Mouse (Mus musculus): ENCODE measurements around the gene Zbp1. TPM values are rescaled to one million over a fixed set of nuclear protein-coding genes. Genes with fewer than 3 reads are reported as not detected.

Zbp1 gene
- polyA plus RNA-seq, 1 experiment from 2014 or later: not detected

DNA sequence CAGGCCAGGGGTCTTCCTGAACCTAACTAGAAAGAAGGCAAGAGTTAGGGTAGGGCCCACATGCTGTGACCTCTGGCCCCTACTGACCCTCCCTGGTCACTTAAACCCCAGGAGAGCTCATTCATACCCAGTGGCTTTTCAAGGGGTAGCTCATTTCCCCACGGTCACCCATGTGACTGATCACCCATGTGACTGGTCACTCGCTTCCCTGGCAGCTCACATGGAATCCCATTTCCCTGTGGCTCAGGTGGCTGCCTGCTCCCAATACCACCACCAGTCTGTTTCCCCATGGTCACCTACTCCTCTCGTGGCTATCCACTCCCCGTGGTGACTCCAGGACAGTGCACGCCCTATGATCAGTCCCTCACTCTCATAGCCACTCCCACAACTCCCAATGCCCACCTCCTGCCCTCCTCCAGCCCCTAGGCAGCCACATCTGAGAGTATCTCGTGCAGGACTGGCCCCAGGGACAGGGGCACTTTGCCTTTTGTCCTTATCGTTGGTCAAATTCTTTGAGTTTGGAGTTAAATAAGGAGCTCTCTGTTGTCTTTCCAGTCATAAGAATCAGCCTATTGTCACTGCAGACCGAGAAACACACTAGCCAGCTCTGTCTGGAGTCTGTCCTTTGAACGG lies 39.9 kb upstream of the Zbp1 start:
- WGBS: 25% methylated on average over 9 of the region's 9 CpGs

DNA sequence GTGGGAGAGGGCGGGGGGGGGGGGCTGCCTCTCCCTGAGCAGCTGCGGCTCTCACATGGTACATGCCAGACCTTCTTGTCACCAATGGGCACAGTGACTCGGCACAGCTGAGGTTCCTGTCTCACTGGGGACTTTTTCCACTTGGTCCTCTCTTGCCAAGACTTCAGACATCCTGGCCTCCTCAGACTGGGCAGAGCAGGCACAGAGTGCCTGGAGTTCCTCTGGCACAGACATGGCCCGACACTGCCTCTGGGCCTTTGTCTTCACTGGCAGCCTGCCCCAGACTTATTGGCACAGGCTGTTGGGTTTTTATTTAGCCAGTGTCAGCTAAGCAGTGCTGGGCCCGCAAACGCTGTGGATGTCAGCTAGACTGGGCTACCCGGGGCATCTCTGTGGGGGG lies 38.9 kb upstream of the Zbp1 start:
- ATAC-seq (ENCODE audit: low FRiP score) (no peak), DNase-seq (ENCODE audit: low spot score) (no peak)
- Histone ChIP-seq H3K27ac (ENCODE audit: low read depth, low read length) (no peak overlapping the region), H3K9me3 (ENCODE audit: control insufficient read depth, low read length) (no peaks in the 10 kb centered on the region), H3K27me3 (ENCODE audit: control insufficient read depth, insufficient read depth, low read length) (no peaks in the 10 kb centered on the region), H3K9ac (ENCODE audit: low read depth, low read length) (no peak overlapping the region), H3K4me2 (replicated peaks; ENCODE audit: low read depth, low read length) (no peak overlapping the region), H3K4me3 (ENCODE audit: low read depth, low read length) (no peak overlapping the region), H3K36me3 (ENCODE audit: control insufficient read depth, insufficient read depth, low read length) (no peaks in the 10 kb centered on the region), H3K4me1 (replicated peaks; ENCODE audit: control insufficient read depth, insufficient read depth, low read length) (peaks cover 53% of the 10 kb centered on the region)
- WGBS: 49% methylated on average over 6 of the region's 7 CpGs

More for the DNA sequence above, 39.9 kb upstream of the Zbp1 start:
- Histone ChIP-seq H3K4me3 (ENCODE audit: low read depth, low read length) (no peak overlapping the region), H3K36me3 (ENCODE audit: control insufficient read depth, insufficient read depth, low read length) (no peaks in the 10 kb centered on the region), H3K9me3 (ENCODE audit: control insufficient read depth, low read length) (no peaks in the 10 kb centered on the region), H3K4me1 (replicated peaks; ENCODE audit: control insufficient read depth, insufficient read depth, low read length) (peaks cover 45% of the 10 kb centered on the region), H3K27ac (ENCODE audit: low read depth, low read length) (0 out of 2 replicates have a peak overlapping the region, but pooled peaks have one; percentile 10), H3K27me3 (ENCODE audit: control insufficient read depth, insufficient read depth, low read length) (no peaks in the 10 kb centered on the region), H3K4me2 (replicated peaks; ENCODE audit: low read depth, low read length) (no peak overlapping the region), H3K9ac (ENCODE audit: low read depth, low read length) (no peak overlapping the region)
- no peak for ATAC-seq (ENCODE audit: low FRiP score)
- DNase-seq (ENCODE audit: low spot score): no peak

DNA sequence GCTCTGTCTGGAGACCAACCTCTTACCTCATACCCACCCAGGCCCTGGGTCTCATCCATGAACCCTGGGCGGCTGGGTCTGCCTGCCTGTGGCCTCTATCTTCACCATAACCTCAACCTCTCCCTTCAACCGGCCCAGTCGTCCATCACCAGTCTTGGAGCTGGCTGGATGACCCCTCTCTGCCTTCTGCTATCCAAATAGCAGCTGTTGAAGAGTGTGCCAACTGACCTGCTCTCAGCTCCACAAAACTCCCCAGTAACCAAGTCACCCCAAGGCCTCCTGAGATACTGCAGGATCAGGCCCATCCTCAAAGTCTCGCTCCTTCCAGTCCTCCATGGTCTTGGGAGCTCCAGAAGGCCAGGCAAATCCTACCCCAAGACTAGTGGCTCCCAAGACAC lies 37.8 kb upstream of the Zbp1 start:
- ATAC-seq (ENCODE audit: low FRiP score) (no peak), DNase-seq (ENCODE audit: low spot score) (no peak)
- Histone ChIP-seq H3K36me3 (ENCODE audit: control insufficient read depth, insufficient read depth, low read length) (no peaks in the 10 kb centered on the region), H3K4me3 (ENCODE audit: low read depth, low read length) (no peak overlapping the region), H3K27me3 (ENCODE audit: control insufficient read depth, insufficient read depth, low read length) (no peaks in the 10 kb centered on the region), H3K4me1 (replicated peaks; ENCODE audit: control insufficient read depth, insufficient read depth, low read length) (peaks cover 55% of the 10 kb centered on the region), H3K4me2 (replicated peaks; ENCODE audit: low read depth, low read length) (no peak overlapping the region), H3K9me3 (ENCODE audit: control insufficient read depth, low read length) (no peaks in the 10 kb centered on the region), H3K27ac (ENCODE audit: low read depth, low read length) (no peak overlapping the region), H3K9ac (ENCODE audit: low read depth, low read length) (no peak overlapping the region)
- 74% methylated on average over 4 of the region's 4 CpGs for WGBS

DNA sequence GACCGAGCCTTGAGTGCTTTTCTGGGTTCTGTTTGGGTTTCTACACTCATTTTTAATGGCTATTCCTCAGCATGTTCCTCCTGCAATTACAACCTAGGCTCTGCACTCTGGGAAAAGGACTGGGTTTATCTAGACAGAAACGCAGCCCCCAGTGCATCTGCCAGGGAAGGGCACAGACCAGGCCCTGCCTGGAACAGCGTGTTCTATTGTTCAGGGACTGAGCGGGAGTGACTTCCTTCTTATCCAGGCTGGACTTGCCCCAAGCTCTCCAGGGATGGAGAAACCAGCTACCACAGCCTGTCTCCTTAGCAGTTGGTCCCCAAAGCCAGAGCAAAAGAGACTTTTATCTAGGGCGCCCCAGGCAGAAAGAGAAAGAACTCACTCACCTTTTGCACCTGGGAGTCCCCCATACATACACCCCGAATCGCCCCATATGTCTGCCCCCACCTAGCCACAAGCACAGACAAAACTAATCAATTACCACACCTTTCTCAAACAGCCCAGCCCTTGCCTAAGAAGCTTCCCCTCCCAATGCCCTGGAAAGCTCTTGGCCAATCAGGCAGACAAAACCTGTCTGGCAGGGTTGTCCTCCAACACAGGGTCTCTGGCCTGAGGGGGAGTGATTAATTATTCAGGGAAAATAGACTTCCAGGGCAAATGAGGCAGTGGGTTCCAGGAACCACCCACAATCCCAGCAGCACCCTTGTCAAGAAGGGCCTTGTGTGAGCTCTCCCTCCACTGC lies 37.3 kb upstream of the Zbp1 start:
- no peaks in the 10 kb centered on the region for H3K36me3 ChIP-seq (ENCODE audit: control insufficient read depth, insufficient read depth, low read length)
- DNase-seq (ENCODE audit: low spot score): no peak
- no peak overlapping the region for H3K4me3 ChIP-seq (ENCODE audit: low read depth, low read length)
- 0 out of 2 replicates have a peak overlapping the region, but pooled peaks have one; percentile 1 for H3K27ac ChIP-seq (ENCODE audit: low read depth, low read length)
- no peak overlapping the region for H3K4me2 ChIP-seq (replicated peaks; ENCODE audit: low read depth, low read length)
- peaks cover 55% of the 10 kb centered on the region for H3K4me1 ChIP-seq (replicated peaks; ENCODE audit: control insufficient read depth, insufficient read depth, low read length)
- 75% methylated on average over 7 of the region's 7 CpGs for WGBS
- ATAC-seq (ENCODE audit: low FRiP score): no peak
- H3K27me3 ChIP-seq (ENCODE audit: control insufficient read depth, insufficient read depth, low read length): no peaks in the 10 kb centered on the region
- no peaks in the 10 kb centered on the region for H3K9me3 ChIP-seq (ENCODE audit: control insufficient read depth, low read length)
- H3K9ac ChIP-seq (ENCODE audit: low read depth, low read length): no peak overlapping the region

DNA sequence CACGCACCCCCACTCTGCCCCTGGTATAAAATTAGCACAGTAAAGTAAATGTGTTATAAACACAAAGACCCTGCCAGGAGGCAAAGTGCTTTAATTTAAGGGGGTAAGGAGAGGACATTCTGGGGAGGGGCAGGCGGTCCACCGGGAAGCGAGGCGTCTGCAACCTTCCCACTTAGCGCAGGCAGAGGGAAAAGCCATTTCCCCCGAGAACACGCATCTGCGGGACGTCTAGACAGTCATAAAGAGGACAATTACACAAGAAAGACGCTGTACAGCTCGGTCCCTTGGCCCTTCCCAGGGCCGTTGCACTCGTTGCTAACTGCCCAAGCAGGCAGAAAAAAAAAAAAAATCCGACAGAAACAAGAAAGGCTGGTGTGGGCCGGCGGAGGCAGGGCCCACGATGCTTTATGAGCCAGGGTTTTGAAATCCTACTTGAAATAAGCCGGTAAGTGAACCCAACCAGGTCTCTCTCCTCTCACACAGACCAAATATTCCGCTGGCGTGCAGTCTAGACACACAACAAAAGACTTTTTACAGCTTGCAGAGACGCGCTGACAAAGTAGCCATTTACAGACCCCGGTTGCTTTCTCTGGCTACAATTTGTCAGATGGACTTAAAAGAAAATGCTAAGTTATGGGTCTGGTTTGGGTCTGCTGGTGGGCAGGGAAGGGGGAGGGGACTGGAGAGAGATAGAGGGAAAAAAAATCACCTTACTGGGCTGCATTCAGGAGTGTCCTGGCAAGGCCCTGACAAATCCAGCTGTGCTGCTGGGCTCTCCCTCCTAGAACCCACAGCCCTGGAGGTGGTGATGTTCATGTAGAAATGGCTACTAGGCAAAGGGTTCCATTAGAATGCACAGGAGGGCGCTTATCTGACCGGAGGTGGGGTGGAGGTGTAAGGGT lies 35.3 kb upstream of the Zbp1 start:
- WGBS: 19% methylated on average over 26 of the region's 26 CpGs
- Histone ChIP-seq H3K4me1 (replicated peaks; ENCODE audit: control insufficient read depth, insufficient read depth, low read length) (peaks cover 53% of the 10 kb centered on the region), H3K36me3 (ENCODE audit: control insufficient read depth, insufficient read depth, low read length) (no peaks in the 10 kb centered on the region), H3K27me3 (ENCODE audit: control insufficient read depth, insufficient read depth, low read length) (no peaks in the 10 kb centered on the region), H3K4me2 (replicated peaks; ENCODE audit: low read depth, low read length) (peak overlapping the region; percentile 23), H3K9me3 (ENCODE audit: control insufficient read depth, low read length) (no peaks in the 10 kb centered on the region), H3K27ac (ENCODE audit: low read depth, low read length) (peak overlapping the region; percentile 85), H3K9ac (ENCODE audit: low read depth, low read length) (peak overlapping the region; percentile 19), H3K4me3 (ENCODE audit: low read depth, low read length) (no peak overlapping the region)
- ATAC-seq (ENCODE audit: low FRiP score): peak; percentile 63
- peak; percentile 75 for DNase-seq (ENCODE audit: low spot score)

DNA sequence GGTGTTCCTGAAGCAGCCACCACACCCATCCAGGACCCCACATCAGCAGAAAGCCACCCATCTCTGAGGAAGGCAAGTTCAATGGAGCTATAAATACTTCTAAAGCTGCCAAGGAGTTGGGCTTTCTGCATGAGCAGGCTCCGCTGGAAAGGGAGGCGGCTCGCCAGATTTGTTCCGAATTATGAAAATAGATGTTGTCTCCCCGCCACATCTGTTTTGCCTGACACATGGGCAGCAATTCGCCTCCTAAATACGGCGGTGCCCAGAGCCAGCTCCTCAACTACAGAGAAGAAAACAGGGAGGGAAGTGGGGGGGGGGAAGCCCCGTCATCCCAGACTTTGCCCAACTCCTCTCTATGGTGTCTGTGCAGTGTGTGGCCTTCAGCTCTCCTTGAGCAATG lies 33.0 kb upstream of the Zbp1 start:
- WGBS: 81% methylated on average over 9 of the region's 9 CpGs
- ATAC-seq (ENCODE audit: low FRiP score): no peak
- H3K4me3 ChIP-seq (ENCODE audit: low read depth, low read length): no peak overlapping the region
- H3K9me3 ChIP-seq (ENCODE audit: control insufficient read depth, low read length): no peaks in the 10 kb centered on the region
- no peak for DNase-seq (ENCODE audit: low spot score)
- no peak overlapping the region for H3K27ac ChIP-seq (ENCODE audit: low read depth, low read length)
- H3K27me3 ChIP-seq (ENCODE audit: control insufficient read depth, insufficient read depth, low read length): no peaks in the 10 kb centered on the region
- peaks cover 38% of the 10 kb centered on the region for H3K4me1 ChIP-seq (replicated peaks; ENCODE audit: control insufficient read depth, insufficient read depth, low read length)
- no peaks in the 10 kb centered on the region for H3K36me3 ChIP-seq (ENCODE audit: control insufficient read depth, insufficient read depth, low read length)
- no peak overlapping the region for H3K4me2 ChIP-seq (replicated peaks; ENCODE audit: low read depth, low read length)
- H3K9ac ChIP-seq (ENCODE audit: low read depth, low read length): no peak overlapping the region

DNA sequence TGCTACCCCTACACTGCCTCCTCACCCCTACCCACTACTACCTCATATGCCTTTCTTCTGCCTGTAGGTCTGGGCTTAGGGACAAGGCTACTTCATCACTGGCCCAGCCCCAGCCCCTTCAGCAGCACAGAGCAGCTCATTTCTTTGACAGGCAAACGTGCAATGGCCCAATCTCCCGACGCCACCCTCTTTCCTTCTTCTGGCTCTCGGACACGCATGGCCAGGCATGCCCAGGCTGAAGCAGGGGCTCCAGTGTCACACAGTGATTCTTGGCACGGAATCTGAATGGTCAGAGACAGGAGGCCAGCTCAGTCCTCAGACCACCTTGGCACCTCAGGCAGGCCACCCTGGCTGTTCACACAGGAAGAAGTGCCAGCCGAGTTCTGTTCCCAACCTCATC lies 32.4 kb upstream of the Zbp1 start:
- DNase-seq (ENCODE audit: low spot score) (no peak), ATAC-seq (ENCODE audit: low FRiP score) (no peak)
- no peaks in the 10 kb centered on the region for H3K9me3 ChIP-seq (ENCODE audit: control insufficient read depth, low read length)
- H3K4me2 ChIP-seq (replicated peaks; ENCODE audit: low read depth, low read length): no peak overlapping the region
- no peaks in the 10 kb centered on the region for H3K36me3 ChIP-seq (ENCODE audit: control insufficient read depth, insufficient read depth, low read length)
- no peak overlapping the region for H3K9ac ChIP-seq (ENCODE audit: low read depth, low read length)
- no peak overlapping the region for H3K27ac ChIP-seq (ENCODE audit: low read depth, low read length)
- no peak overlapping the region for H3K4me3 ChIP-seq (ENCODE audit: low read depth, low read length)
- no peaks in the 10 kb centered on the region for H3K27me3 ChIP-seq (ENCODE audit: control insufficient read depth, insufficient read depth, low read length)
- 60% methylated on average over 7 of the region's 7 CpGs for WGBS
- peaks cover 34% of the 10 kb centered on the region for H3K4me1 ChIP-seq (replicated peaks; ENCODE audit: control insufficient read depth, insufficient read depth, low read length)

DNA sequence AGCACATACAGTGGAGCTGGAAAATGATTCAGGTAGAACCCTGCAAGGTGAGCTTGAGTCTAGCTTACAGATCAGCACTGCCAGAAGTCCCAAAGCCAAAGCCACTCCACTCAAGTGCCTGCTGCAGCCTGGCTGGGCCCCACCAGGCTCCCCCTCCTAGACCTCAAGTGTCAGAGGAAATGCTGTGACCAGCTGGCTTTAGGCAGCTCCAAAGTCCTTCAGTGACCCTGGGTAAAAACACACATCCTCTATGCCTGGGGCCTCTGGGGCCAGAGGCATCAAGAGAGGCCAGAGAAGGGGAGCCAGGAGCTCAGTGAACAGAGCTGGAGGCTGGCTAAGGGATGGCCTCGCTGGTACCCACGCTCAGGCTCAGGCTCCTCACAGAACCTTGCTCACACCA lies 31.7 kb upstream of the Zbp1 start:
- 13% methylated on average over 2 of the region's 2 CpGs for WGBS
- DNase-seq (ENCODE audit: low spot score): no peak
- H3K9ac ChIP-seq (ENCODE audit: low read depth, low read length): no peak overlapping the region
- no peaks in the 10 kb centered on the region for H3K9me3 ChIP-seq (ENCODE audit: control insufficient read depth, low read length)
- ATAC-seq (ENCODE audit: low FRiP score): no peak
- no peaks in the 10 kb centered on the region for H3K36me3 ChIP-seq (ENCODE audit: control insufficient read depth, insufficient read depth, low read length)
- peaks cover 33% of the 10 kb centered on the region for H3K4me1 ChIP-seq (replicated peaks; ENCODE audit: control insufficient read depth, insufficient read depth, low read length)
- no peak overlapping the region for H3K4me3 ChIP-seq (ENCODE audit: low read depth, low read length)
- H3K27me3 ChIP-seq (ENCODE audit: control insufficient read depth, insufficient read depth, low read length): no peaks in the 10 kb centered on the region
- H3K4me2 ChIP-seq (replicated peaks; ENCODE audit: low read depth, low read length): no peak overlapping the region
- H3K27ac ChIP-seq (ENCODE audit: low read depth, low read length): no peak overlapping the region
